Mouse (Mus musculus): ENCODE results near the gene Arntl.

DNA sequence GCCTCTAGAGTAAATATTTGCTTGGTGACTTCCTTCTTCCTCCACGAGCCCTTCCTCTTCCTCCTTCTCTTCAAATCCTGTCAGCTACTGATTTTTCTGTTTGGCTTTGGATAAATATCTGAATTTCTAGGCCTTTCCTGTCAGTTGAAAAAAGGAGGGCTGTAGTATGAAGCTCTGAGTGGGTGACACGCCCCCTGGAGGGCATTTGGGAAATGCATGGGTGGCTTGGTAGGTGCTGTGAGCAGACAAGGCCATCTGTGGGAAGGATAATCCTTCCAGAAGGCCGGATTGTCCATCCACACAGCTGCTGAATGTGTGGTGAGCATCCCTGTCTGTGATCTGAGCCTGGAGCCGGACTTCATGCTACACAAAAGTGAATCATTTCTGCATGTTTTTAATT lies 48.8 kb downstream of the Arntl start:
- no peak for TF ChIP-seq TAL1 (IDR thresholded peaks at IDR 0.05; ENCODE audit: low read length)
- no peak for TF ChIP-seq GATA1 (IDR thresholded peaks at IDR 0.05; ENCODE audit: low read length)
